Mouse (Mus musculus): ENCODE results near the gene Cchcr1. TPM values are rescaled to one million over a fixed set of nuclear protein-coding genes. Genes with fewer than 3 reads are reported as not detected.

Gene Cchcr1
- total and polyA plus RNA-seq, 3 experiments = 12.5 to 18.7 (median 13.3) TPM

GRCm38 (mm10) chr17:35512916-35513626 is 3.8 kb upstream of the Cchcr1 start:
- Histone ChIP-seq H3K9me3 (replicated peaks) (no peaks in the 10 kb centered on the region), H3K4me3 (ENCODE audit: low read depth, low read length) (no peak overlapping the region), H3K36me3 (replicated peaks) (peaks cover 39% of the 10 kb centered on the region), H3K4me1 (ENCODE audit: insufficient read depth, low read depth, low read length) (peaks cover 38% of the 10 kb centered on the region), H3K27me3 (ENCODE audit: insufficient read depth, low read length) (peaks cover 14% of the 10 kb centered on the region)
- TF ChIP-seq GATA1 (IDR thresholded peaks at IDR 0.05; ENCODE audit: borderline replicate concordance, low read length) (no peak), POLR2AphosphoS5 (IDR thresholded peaks at IDR 0.05; ENCODE audit: insufficient replicate concordance, low read depth, low read length) (no peak), TAL1 (conservative IDR thresholded peaks at IDR 0.05; ENCODE audit: low read depth, low read length) (no peak), GATA2 (IDR thresholded peaks at IDR 0.05; ENCODE audit: borderline replicate concordance, low read depth, low read length) (no peak), CTCF (IDR thresholded peaks at IDR 0.05; ENCODE audit: low read depth, low read length) (no peak)
- ATAC-seq (ENCODE audit: extremely low read depth, insufficient number of reproducible peaks, low FRiP score, poor library complexity, severe bottlenecking) (no peak), DNase-seq (ENCODE audit: low spot score) (no peak)

DNA sequence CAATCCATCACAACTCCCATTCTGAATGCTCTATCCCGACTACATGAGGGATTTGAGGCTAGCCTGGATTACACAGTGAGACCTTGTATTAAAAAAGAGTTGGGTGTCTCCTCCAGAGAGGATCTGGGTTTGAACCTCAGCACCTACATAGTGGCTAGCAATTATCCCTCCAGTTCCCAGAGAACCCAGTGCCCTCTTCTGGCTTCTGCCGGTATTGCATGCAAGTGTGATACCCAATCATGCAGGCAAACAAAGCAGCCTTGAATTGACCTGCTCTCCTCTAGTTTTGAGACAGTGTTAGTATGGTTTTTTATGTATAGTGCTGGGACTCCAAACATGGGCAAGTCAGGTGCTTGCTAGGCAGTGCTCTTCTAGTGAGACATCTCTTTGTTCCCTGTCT is 3.0 kb upstream of the Cchcr1 start:
- DNase-seq (ENCODE audit: low spot score) (peak; percentile 29), ATAC-seq (ENCODE audit: extremely low read depth, insufficient number of reproducible peaks, low FRiP score, poor library complexity, severe bottlenecking) (no peak)
- Histone ChIP-seq H3K9me3 (replicated peaks) (no peaks in the 10 kb centered on the region), H3K27me3 (ENCODE audit: insufficient read depth, low read length) (peaks cover 8% of the 10 kb centered on the region), H3K4me1 (ENCODE audit: insufficient read depth, low read depth, low read length) (peaks cover 42% of the 10 kb centered on the region), H3K4me3 (ENCODE audit: low read depth, low read length) (no peak overlapping the region), H3K36me3 (replicated peaks) (peaks cover 46% of the 10 kb centered on the region)
- TF ChIP-seq TAL1 (conservative IDR thresholded peaks at IDR 0.05; ENCODE audit: low read depth, low read length) (no peak), CTCF (IDR thresholded peaks at IDR 0.05; ENCODE audit: low read depth, low read length) (peak; percentile 89)

- TF ChIP-seq GATA1 (IDR thresholded peaks at IDR 0.05; ENCODE audit: borderline replicate concordance, low read length) (no peak), TAL1 (conservative IDR thresholded peaks at IDR 0.05; ENCODE audit: low read depth, low read length) (no peak), GATA2 (IDR thresholded peaks at IDR 0.05; ENCODE audit: borderline replicate concordance, low read depth, low read length) (no peak), POLR2AphosphoS5 (IDR thresholded peaks at IDR 0.05; ENCODE audit: insufficient replicate concordance, low read depth, low read length) (no peak), CTCF (IDR thresholded peaks at IDR 0.05; ENCODE audit: low read depth, low read length) (no peak)
- no peaks in the 10 kb centered on the region for H3K27me3 ChIP-seq (ENCODE audit: insufficient read depth, low read length)
- ATAC-seq (ENCODE audit: extremely low read depth, insufficient number of reproducible peaks, low FRiP score, poor library complexity, severe bottlenecking) (no peak), DNase-seq (ENCODE audit: low spot score) (no peak)
- peak overlapping the region; percentile 46; the same call in 1 of the 2 replicates for H3K4me3 ChIP-seq (ENCODE audit: low read depth, low read length)
- H3K4me1 ChIP-seq (ENCODE audit: insufficient read depth, low read depth, low read length) = peaks cover 42% of the 10 kb centered on the region
- no peaks in the 10 kb centered on the region for H3K9me3 ChIP-seq (replicated peaks)
- peaks cover 51% of the 10 kb centered on the region for H3K36me3 ChIP-seq (replicated peaks)
Observed at GRCm38 (mm10) chr17:35514756-35515155, 2.1 kb upstream of the Cchcr1 start.

DNA sequence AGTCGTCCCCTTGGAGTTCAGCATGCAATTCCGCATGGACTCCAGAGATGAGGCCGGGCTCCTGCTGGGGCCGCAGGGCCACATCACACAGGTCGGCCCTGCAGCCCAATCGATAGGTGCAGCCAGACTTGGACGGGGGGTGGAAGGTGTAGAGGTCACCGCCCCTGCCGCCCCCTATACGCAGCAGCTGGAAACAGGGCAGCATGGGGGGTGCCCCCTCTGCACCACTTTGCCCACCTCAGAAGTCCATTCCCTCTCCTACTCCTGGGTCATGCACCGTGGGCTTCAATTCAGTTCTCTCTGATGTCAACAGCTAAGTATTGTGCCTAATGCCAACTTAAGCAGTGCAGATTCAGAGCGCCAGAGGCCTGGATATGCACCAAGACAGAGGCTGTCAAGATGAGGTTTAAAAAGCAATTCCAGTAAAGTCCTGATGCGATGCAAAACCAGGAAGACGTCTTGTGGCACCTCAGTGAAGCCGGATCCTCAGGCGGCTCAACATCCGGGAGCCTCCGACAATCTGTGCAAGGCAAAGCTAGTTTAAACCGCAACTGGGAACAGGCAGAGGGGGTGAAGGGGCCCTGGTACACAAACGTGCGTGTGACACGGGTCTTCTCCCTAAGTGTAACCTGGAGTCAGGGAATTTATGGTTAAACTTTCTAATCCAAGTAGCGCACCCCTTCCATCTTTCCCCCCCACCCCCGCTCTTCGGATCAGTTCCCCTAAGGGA is 824 bp upstream of the Cchcr1 start:
- H3K9me3 ChIP-seq (replicated peaks) = no peaks in the 10 kb centered on the region
- H3K4me1 ChIP-seq (ENCODE audit: insufficient read depth, low read depth, low read length) = peaks cover 42% of the 10 kb centered on the region
- DNase-seq (ENCODE audit: low spot score) (no peak), ATAC-seq (ENCODE audit: extremely low read depth, insufficient number of reproducible peaks, low FRiP score, poor library complexity, severe bottlenecking) (no peak)
- no peaks in the 10 kb centered on the region for H3K27me3 ChIP-seq (ENCODE audit: insufficient read depth, low read length)
- no peak for TF ChIP-seq POLR2AphosphoS5 (IDR thresholded peaks at IDR 0.05; ENCODE audit: insufficient replicate concordance, low read depth, low read length)
- no peak for TF ChIP-seq GATA1 (IDR thresholded peaks at IDR 0.05; ENCODE audit: borderline replicate concordance, low read length)
- TF ChIP-seq GATA2 (IDR thresholded peaks at IDR 0.05; ENCODE audit: borderline replicate concordance, low read depth, low read length) = no peak
- no peak for TF ChIP-seq CTCF (IDR thresholded peaks at IDR 0.05; ENCODE audit: low read depth, low read length)
- no peak for TF ChIP-seq TAL1 (conservative IDR thresholded peaks at IDR 0.05; ENCODE audit: low read depth, low read length)
- peaks cover 64% of the 10 kb centered on the region for H3K36me3 ChIP-seq (replicated peaks)
- peak overlapping the region; percentile 73 for H3K4me3 ChIP-seq (ENCODE audit: low read depth, low read length)

DNA sequence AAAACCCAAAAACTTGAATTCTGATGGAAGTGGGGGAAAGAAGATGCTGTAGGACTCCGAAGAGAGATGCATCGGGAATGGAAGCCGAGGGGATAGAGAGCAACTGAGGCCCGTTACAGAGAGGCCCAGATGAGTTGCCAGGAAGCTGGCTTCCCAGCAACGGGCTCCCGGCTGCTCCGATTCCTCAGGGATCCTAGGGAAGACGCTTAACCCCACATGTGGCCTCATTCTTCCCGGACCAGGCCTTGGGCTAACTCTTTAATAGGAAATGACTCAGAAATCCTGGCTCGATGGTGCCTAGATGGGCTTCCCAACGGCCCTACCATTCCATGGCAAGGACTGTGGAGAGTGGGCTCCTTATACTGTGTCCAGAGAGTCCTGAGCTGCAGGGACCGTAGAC is 626 bp downstream of the Cchcr1 start:
- Histone ChIP-seq H3K36me3 (replicated peaks) (peaks cover 72% of the 10 kb centered on the region), H3K4me3 (ENCODE audit: low read depth, low read length) (peak overlapping the region; percentile 73), H3K9me3 (replicated peaks) (no peaks in the 10 kb centered on the region), H3K4me1 (ENCODE audit: insufficient read depth, low read depth, low read length) (peaks cover 42% of the 10 kb centered on the region), H3K27me3 (ENCODE audit: insufficient read depth, low read length) (no peaks in the 10 kb centered on the region)
- DNase-seq (ENCODE audit: low spot score) (peak; percentile 26), ATAC-seq (ENCODE audit: extremely low read depth, insufficient number of reproducible peaks, low FRiP score, poor library complexity, severe bottlenecking) (no peak)
- TF ChIP-seq TAL1 (conservative IDR thresholded peaks at IDR 0.05; ENCODE audit: low read depth, low read length) (no peak), GATA1 (IDR thresholded peaks at IDR 0.05; ENCODE audit: borderline replicate concordance, low read length) (no peak), POLR2AphosphoS5 (IDR thresholded peaks at IDR 0.05; ENCODE audit: insufficient replicate concordance, low read depth, low read length) (no peak), GATA2 (IDR thresholded peaks at IDR 0.05; ENCODE audit: borderline replicate concordance, low read depth, low read length) (no peak), CTCF (IDR thresholded peaks at IDR 0.05; ENCODE audit: low read depth, low read length) (no peak)

DNA sequence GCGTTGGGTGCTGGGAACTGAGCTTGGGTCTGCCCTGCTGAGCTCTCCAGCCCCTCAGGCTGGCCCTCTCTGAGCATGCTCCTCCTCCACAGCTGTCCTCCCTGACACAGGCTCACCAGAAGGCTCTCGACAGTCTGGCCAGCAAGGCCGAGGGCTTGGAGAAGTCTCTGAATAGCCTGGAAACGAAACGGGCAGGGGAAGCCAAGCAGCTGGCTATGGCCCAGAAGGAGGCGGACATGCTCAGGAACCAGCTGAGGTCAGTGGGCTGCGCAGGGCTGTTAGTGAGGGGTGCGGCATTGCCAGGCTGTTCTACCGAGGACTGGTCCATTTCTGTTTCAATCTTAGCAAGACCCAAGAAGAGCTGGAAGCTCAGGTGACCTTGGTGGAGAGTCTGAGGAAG is 7.5 kb downstream of the Cchcr1 start:
- H3K36me3 ChIP-seq (replicated peaks) = peaks cover 94% of the 10 kb centered on the region
- no peak overlapping the region for H3K4me3 ChIP-seq (ENCODE audit: low read depth, low read length)
- H3K4me1 ChIP-seq (ENCODE audit: insufficient read depth, low read depth, low read length) = no peaks in the 10 kb centered on the region; the same call in 1 of the 2 replicates
- no peak for TF ChIP-seq GATA1 (IDR thresholded peaks at IDR 0.05; ENCODE audit: borderline replicate concordance, low read length)
- no peak for TF ChIP-seq TAL1 (conservative IDR thresholded peaks at IDR 0.05; ENCODE audit: low read depth, low read length)
- no peak for TF ChIP-seq GATA2 (IDR thresholded peaks at IDR 0.05; ENCODE audit: borderline replicate concordance, low read depth, low read length)
- TF ChIP-seq CTCF (IDR thresholded peaks at IDR 0.05; ENCODE audit: low read depth, low read length) = no peak
- H3K9me3 ChIP-seq (replicated peaks) = no peaks in the 10 kb centered on the region
- no peak for ATAC-seq (ENCODE audit: extremely low read depth, insufficient number of reproducible peaks, low FRiP score, poor library complexity, severe bottlenecking)
- DNase-seq (ENCODE audit: low spot score) = no peak
- no peaks in the 10 kb centered on the region for H3K27me3 ChIP-seq (ENCODE audit: insufficient read depth, low read length)
